Mouse (Mus musculus): ENCODE measurements at regions not wholly inside any gene's neighbourhood (a gene's known extent, or its start where the extent isn't known, plus 50 kb on each side); places are given as distances from the start of the nearest gene placed in this dataset.

DNA sequence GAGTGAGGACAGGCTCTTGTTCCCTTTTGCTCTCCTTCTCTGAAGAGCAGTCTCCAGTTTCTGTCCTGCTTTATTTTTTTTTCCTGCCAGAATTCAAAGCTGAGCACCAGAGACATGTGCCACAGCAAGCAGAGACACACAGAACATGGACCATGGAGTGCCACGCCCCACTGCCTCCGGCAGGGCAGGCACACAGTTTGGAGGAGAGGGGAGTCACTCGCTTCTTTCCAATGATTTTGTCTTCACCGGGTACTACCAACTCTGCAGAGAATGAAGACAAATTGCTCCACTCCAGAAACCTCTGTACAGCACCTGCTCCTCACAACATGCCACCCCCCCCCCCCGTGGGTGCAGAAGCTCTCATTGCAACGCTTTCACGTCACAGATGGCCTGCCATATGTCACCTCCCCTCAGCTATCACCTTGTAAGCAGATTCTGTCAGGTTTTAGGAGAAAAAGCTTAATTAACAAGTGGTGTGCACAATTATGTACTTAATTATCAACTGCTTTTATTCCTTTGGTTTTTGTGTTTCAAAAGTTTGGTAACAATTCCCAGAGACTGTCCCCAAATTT is 110.6 kb upstream of the Lemd2 start:
- WGBS: 57% methylated on average over 7 of the region's 7 CpGs
- DNase-seq: no peak
- H3K27ac ChIP-seq (ENCODE audit: insufficient read depth, low read depth, low read length): no peak overlapping the region
- TF ChIP-seq POLR2A (IDR thresholded peaks at IDR 0.05; ENCODE audit: low read depth, low read length) (no peak), CTCF (conservative IDR thresholded peaks at IDR 0.05; ENCODE audit: insufficient read depth, insufficient read length, low read depth, low read length) (no peak)
- H3K4me3 ChIP-seq (ENCODE audit: insufficient read depth, low read depth, low read length): no peak overlapping the region
- peaks cover 11% of the 10 kb centered on the region for H3K4me1 ChIP-seq (ENCODE audit: control insufficient read depth, insufficient read depth, low read length)
- H3K27me3 ChIP-seq (replicated peaks; ENCODE audit: control insufficient read depth, insufficient read depth, low read length): no peaks in the 10 kb centered on the region; the same call in 1 of the 2 replicates
- H3K36me3 ChIP-seq (ENCODE audit: control insufficient read depth, insufficient read depth, low read length): no peaks in the 10 kb centered on the region

DNA sequence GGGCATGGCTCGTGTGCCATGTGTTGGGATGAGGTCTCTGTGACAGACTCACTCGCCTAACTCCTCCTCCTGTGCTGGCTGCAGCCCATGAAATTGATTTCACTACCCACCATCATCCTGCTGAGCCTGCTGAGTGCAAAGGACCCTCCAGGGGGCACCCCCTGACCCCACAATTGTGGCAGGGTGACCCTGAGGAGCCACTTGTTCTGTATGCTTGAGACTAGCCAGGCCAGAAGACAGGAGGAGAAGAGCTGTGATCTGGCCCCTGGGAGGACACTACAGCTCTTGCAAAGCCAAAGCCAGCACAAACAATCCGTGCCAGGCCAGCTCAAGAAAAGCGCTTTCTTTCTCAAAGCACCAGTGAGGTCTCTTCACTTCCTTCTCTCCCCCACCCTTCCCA is 104.7 kb upstream of the Lemd2 start:
- DNase-seq: no peak
- Histone ChIP-seq H3K27me3 (replicated peaks; ENCODE audit: control insufficient read depth, insufficient read depth, low read length) (no peaks in the 10 kb centered on the region), H3K4me1 (ENCODE audit: control insufficient read depth, insufficient read depth, low read length) (no peaks in the 10 kb centered on the region), H3K27ac (ENCODE audit: insufficient read depth, low read depth, low read length) (no peak overlapping the region), H3K36me3 (ENCODE audit: control insufficient read depth, insufficient read depth, low read length) (no peaks in the 10 kb centered on the region), H3K4me3 (ENCODE audit: insufficient read depth, low read depth, low read length) (no peak overlapping the region)
- WGBS: 70% methylated on average over 4 of the region's 4 CpGs
- TF ChIP-seq CTCF (conservative IDR thresholded peaks at IDR 0.05; ENCODE audit: insufficient read depth, insufficient read length, low read depth, low read length) (no peak), POLR2A (IDR thresholded peaks at IDR 0.05; ENCODE audit: low read depth, low read length) (no peak)

DNA sequence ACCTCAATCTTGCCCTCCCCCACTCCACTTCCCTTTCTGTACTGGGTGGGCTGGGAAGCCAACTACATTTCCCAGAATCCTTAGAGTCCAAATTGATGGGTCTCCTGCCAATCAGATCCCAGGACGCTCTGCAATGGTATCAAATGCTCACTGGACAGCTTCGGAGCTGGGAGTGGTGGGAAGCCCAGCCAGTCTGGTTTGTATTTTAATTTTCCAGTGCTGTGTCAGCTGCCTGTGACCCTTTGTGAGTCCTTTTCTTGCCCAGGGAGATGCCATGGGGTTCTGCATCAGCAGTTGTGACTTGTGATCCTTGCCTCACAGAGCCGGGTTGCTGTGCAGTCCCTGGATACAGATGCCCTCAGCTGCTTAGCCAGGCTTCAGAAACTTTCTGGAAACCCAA is 100.6 kb upstream of the Lemd2 start:
- DNase-seq: peak; percentile 51
- Histone ChIP-seq H3K27me3 (replicated peaks; ENCODE audit: control insufficient read depth, insufficient read depth, low read length) (no peaks in the 10 kb centered on the region), H3K27ac (ENCODE audit: insufficient read depth, low read depth, low read length) (no peak overlapping the region), H3K4me3 (ENCODE audit: insufficient read depth, low read depth, low read length) (no peak overlapping the region), H3K4me1 (ENCODE audit: control insufficient read depth, insufficient read depth, low read length) (no peaks in the 10 kb centered on the region), H3K36me3 (ENCODE audit: control insufficient read depth, insufficient read depth, low read length) (no peaks in the 10 kb centered on the region)
- TF ChIP-seq POLR2A (IDR thresholded peaks at IDR 0.05; ENCODE audit: low read depth, low read length) (no peak), CTCF (conservative IDR thresholded peaks at IDR 0.05; ENCODE audit: insufficient read depth, insufficient read length, low read depth, low read length) (no peak)
- WGBS: 33% methylated on average over 3 of the region's 3 CpGs

DNA sequence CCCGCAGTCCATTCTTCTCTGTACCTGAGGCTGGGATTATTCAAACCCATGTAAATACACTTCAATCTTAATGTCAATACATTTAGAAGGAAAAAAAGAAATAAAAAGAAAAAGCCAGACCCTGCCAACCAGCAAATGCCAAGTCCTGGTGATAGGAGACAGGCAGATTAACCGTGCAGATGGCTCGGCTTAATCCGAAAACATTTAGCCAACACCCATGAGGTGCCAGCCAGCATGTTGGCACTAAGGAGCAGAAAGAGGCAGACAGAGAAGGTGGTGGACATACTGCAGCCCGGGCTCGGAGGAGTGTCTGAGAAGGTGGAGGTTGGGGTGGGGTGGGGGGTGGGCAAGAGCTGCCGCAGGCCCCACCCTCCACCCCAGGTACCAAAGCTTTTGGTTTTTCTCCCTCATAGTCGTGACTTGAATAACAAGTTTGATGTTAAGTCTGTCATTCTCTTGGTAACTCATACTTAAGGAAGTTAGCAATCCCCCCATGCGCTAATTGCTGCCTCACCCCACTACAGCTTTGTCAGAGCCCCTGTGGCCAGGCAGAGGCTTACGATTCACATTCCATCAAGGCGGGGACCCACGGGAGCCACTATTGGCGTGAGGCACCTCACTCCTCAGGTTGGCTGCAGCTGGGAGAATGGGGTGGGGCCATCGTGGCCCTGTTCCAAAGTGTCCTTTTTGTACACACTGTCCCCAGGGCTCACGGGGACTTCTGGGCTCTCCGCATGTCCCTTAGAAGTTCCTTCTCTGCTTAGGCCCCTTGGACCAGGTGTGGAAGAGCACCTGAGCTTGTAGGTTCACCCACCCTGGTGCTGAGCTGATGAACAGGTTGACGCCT is 99.6 kb upstream of the Lemd2 start:
- 83% methylated on average over 17 of the region's 17 CpGs for WGBS
- H3K4me3 ChIP-seq (ENCODE audit: insufficient read depth, low read depth, low read length): no peak overlapping the region
- no peak for TF ChIP-seq POLR2A (IDR thresholded peaks at IDR 0.05; ENCODE audit: low read depth, low read length)
- TF ChIP-seq CTCF (conservative IDR thresholded peaks at IDR 0.05; ENCODE audit: insufficient read depth, insufficient read length, low read depth, low read length): no peak
- no peak for DNase-seq
- no peaks in the 10 kb centered on the region for H3K27me3 ChIP-seq (replicated peaks; ENCODE audit: control insufficient read depth, insufficient read depth, low read length)
- no peaks in the 10 kb centered on the region for H3K36me3 ChIP-seq (ENCODE audit: control insufficient read depth, insufficient read depth, low read length)
- no peaks in the 10 kb centered on the region for H3K4me1 ChIP-seq (ENCODE audit: control insufficient read depth, insufficient read depth, low read length)
- H3K27ac ChIP-seq (ENCODE audit: insufficient read depth, low read depth, low read length): no peak overlapping the region

DNA sequence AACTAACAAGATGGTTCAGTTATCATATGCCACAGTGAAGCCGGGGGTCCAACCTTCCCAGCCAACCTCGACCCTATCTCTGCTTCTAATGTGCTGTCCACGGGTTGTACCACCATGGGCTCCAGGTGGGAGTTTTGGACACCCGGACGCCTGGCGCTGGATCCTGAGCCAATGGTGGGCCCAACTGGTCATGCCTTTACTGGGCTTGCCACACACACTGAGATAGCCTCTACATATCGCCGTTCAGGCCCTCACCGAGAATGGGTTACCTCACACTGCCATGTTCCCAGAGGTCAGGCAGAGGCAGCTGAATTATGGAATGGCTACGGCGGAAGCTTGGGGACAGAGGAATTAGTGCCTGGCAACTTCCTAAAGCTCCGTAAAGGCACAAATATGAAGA is 98.8 kb upstream of the Lemd2 start:
- WGBS: 96% methylated on average over 12 of the region's 12 CpGs
- Histone ChIP-seq H3K4me1 (ENCODE audit: control insufficient read depth, insufficient read depth, low read length) (no peaks in the 10 kb centered on the region), H3K4me3 (ENCODE audit: insufficient read depth, low read depth, low read length) (no peak overlapping the region), H3K36me3 (ENCODE audit: control insufficient read depth, insufficient read depth, low read length) (no peaks in the 10 kb centered on the region), H3K27me3 (replicated peaks; ENCODE audit: control insufficient read depth, insufficient read depth, low read length) (no peaks in the 10 kb centered on the region), H3K27ac (ENCODE audit: insufficient read depth, low read depth, low read length) (no peak overlapping the region)
- DNase-seq: no peak
- TF ChIP-seq POLR2A (IDR thresholded peaks at IDR 0.05; ENCODE audit: low read depth, low read length) (no peak), CTCF (conservative IDR thresholded peaks at IDR 0.05; ENCODE audit: insufficient read depth, insufficient read length, low read depth, low read length) (no peak)

DNA sequence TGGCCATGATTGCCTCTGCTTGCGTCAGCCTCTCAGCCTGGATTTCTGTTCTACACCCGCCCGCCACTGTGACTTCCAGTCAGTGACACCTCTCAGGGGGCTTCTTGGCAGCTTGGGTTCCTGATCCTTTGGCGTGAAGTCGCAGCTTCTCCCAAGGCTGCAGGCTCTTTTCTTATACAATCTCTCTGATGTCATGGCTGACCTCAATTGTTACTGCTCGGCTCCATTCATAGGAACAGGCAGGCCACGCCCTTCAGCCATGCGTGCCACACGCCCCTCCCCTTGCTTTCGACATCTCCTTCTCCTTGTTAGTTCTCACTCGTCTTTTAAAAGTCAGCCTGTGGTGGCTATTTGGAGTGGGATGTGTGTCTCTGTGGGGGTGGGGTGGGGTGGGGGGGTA is 97.1 kb upstream of the Lemd2 start:
- Histone ChIP-seq H3K27me3 (replicated peaks; ENCODE audit: control insufficient read depth, insufficient read depth, low read length) (no peaks in the 10 kb centered on the region), H3K27ac (ENCODE audit: insufficient read depth, low read depth, low read length) (no peak overlapping the region), H3K4me1 (ENCODE audit: control insufficient read depth, insufficient read depth, low read length) (no peaks in the 10 kb centered on the region), H3K36me3 (ENCODE audit: control insufficient read depth, insufficient read depth, low read length) (no peaks in the 10 kb centered on the region), H3K4me3 (ENCODE audit: insufficient read depth, low read depth, low read length) (no peak overlapping the region)
- DNase-seq: no peak
- WGBS: 79% methylated on average over 11 of the region's 11 CpGs
- TF ChIP-seq POLR2A (IDR thresholded peaks at IDR 0.05; ENCODE audit: low read depth, low read length) (no peak), CTCF (conservative IDR thresholded peaks at IDR 0.05; ENCODE audit: insufficient read depth, insufficient read length, low read depth, low read length) (no peak)

DNA sequence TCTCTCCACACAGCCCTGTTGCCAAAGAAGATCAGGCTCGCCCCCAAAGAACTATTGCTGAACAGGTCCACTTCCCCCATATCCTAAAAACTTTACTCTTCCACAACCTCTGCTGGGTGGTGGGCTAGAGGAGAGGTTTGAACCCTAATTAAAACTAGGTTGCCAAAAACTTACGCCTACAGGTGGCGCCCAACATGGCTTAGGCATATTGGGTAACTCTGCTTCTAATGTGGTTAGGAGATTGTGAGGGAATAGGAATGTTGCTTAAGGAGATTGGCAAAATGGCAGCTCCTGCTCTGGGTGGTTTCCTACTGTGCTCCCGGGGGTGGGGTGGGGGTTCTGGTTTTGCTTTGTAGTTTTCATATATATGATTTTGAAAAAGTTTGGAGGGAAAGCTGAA is 95.0 kb upstream of the Lemd2 start:
- Histone ChIP-seq H3K4me3 (ENCODE audit: insufficient read depth, low read depth, low read length) (no peak overlapping the region), H3K27ac (ENCODE audit: insufficient read depth, low read depth, low read length) (no peak overlapping the region), H3K36me3 (ENCODE audit: control insufficient read depth, insufficient read depth, low read length) (no peaks in the 10 kb centered on the region), H3K4me1 (ENCODE audit: control insufficient read depth, insufficient read depth, low read length) (0 out of 2 replicates have a peak, but pooled peaks cover 4% of the 10 kb centered on the region), H3K27me3 (replicated peaks; ENCODE audit: control insufficient read depth, insufficient read depth, low read length) (no peaks in the 10 kb centered on the region)
- DNase-seq: no peak
- TF ChIP-seq POLR2A (IDR thresholded peaks at IDR 0.05; ENCODE audit: low read depth, low read length) (no peak), CTCF (conservative IDR thresholded peaks at IDR 0.05; ENCODE audit: insufficient read depth, insufficient read length, low read depth, low read length) (no peak)
- 84% methylated on average over 4 of the region's 4 CpGs for WGBS

All from kidney, adult 2 months (tissue).